Mouse (Mus musculus) G1E (cell line): ENCODE results near the gene Cobl.

Experiments used
- CTCF ChIP-seq: IDR thresholded peaks from 2 replicates; pipeline ENCODE4 v1.5.1; 2012; ENCODE audit warnings: low read depth, low read length, inconsistent platforms, mixed read lengths
- GATA1 ChIP-seq: IDR thresholded peaks from 2 replicates; pipeline ENCODE4 v1.6.1; 2012; ENCODE audit warnings: borderline replicate concordance, low read length, inconsistent platforms, mixed read lengths
- GATA2 ChIP-seq: IDR thresholded peaks from 2 replicates; pipeline ENCODE4 v1.6.1; 2012; ENCODE audit warnings: low read depth, low read length, inconsistent platforms, borderline replicate concordance

DNA sequence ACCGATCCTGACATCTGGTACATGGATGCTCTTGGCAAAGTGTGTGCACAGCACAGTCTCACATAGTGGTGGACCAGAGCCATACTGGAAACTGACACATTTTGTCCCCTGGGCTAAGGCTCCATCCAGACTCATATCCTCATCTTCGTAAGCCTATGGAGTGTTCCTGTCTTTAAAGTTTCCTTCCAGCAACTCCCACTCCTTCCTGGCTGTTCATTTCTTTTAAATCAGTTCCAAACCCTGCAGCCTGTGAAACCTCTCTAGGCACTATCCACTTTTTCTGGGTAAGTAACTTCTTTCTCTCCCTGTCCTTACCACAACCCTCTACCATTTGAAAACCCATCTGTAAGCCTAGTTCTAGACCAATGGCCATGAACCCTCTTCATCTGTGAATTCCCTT lies 64.9 kb downstream of the Cobl start:
- TF ChIP-seq CTCF (no peak), GATA2 (no peak), GATA1 (no peak)
